Mouse (Mus musculus): Measurements from ENCODE around the gene Phf21b.

GRCm38 (mm10) chr15:84843034-84843433 lies 12.8 kb downstream of the Phf21b start:
- TF ChIP-seq POLR2A (IDR thresholded peaks at IDR 0.05; ENCODE audit: borderline replicate concordance, low read depth, low read length) (no peak), CTCF (IDR thresholded peaks at IDR 0.05; ENCODE audit: low read depth, low read length) (no peak)

Measured in bone marrow macrophage, adult 2 months (primary cell).